15 mouse cellular contexts compared by ENCODE assay signal in genomic region chr6:106056123-106056522, GRCm38 (mm10).
DNase-seq lines count a peak whose midpoint lies in the region; ATAC-seq lines count a peak whose summit lies in the region.
"Had no signal": no experiment of that assay in that cellular context is flagged by ENCODE, and none has a peak within 500 bp of the region (broad histone marks: within the 10 kb centered on the region; RNA-seq: fewer than 3 reads in every experiment).

No protein-coding gene starts in this region.

- peak; percentile 55; the same call in 1 of the 2 replicates for ATAC-seq in frontal cortex, adult (ENCODE audit: low TSS enrichment)
- ATAC-seq: activated CD4-positive, CD25-positive, alpha-beta regulatory T cell, adult 4 months; forebrain, embryonic 15.5 days; Patski had no signal

- no peak for DNase-seq in frontal cortex, postnatal 25 days (ENCODE audit: low spot score in 2 of 2)
- DNase-seq in left cerebral cortex, postnatal 10 days (ENCODE audit: extremely low spot score in 1 of 2, low spot score in 2 of 2): peak; percentile 13 to 18
- no peak for DNase-seq in left cerebral cortex, postnatal 4 days
- peak; percentile 53 for DNase-seq in brain, adult 2 months (ENCODE audit: low read depth, low spot score)
- DNase-seq in right cerebral cortex, postnatal 4 days: peak; percentile 3
- DNase-seq in ovary, postnatal 10 days (ENCODE audit: low spot score): no peak
- DNase-seq: adrenal gland, postnatal 14 days; cerebellum, adult 18-20 months; cerebellum, postnatal 10 days; gastrocnemius, adult 2 months; gastrocnemius, postnatal 25 days had no signal

- intact Hi-C loops in left cerebral cortex, postnatal 10 days (cut with DNase I): no loop called here
- intact Hi-C loops in left cerebral cortex, postnatal 4 days (cut with DNase I): no loop called here

Comparison
In these comparisons a context has a peak if more than half of its experiments do, and no peak if none do; other contexts are left out.
1. DNase-seq: peak in left cerebral cortex, postnatal 10 days (2 of 2), brain, adult 2 months (single experiment) and right cerebral cortex, postnatal 4 days (single experiment); none in frontal cortex, postnatal 25 days (0 of 2), left cerebral cortex, postnatal 4 days (single experiment) and ovary, postnatal 10 days (single experiment).